Mouse (Mus musculus) embryonic fibroblast, embryonic 13.5 days (primary cell): ENCODE results near the gene Ndufs5.

Source experiments
- CTCF ChIP-seq: IDR thresholded peaks from 2 replicates; pipeline ENCODE4 v1.5.1; 2011; ENCODE audit warnings: mild to moderate bottlenecking, control low read depth, low read length, moderate library complexity, borderline replicate concordance; ENCODE audit not compliant: insufficient read depth
- POLR2A ChIP-seq: IDR thresholded peaks from 2 replicates; pipeline ENCODE4 v1.6.1; 2011; ENCODE audit warnings: low read depth, mild to moderate bottlenecking, control low read depth, low read length, moderate library complexity

- no peak for TF ChIP-seq POLR2A
- no peak for TF ChIP-seq CTCF
These were observed 32.3 kb downstream of the Ndufs5 start for GRCm38 (mm10) chr4:123685506-123686242.
